Mouse (Mus musculus) limb, embryonic 13.5 days (tissue): ENCODE results near the gene Unc5cl. TPM values are rescaled to one million over a fixed set of nuclear protein-coding genes. Genes with fewer than 3 reads are reported as not detected.

Experiments used
- ATAC-seq: fragments of 200-750 bp; cut with Nextera tagmentation; 2 replicates; pipeline ENCODE4 v1.8.0; 2017; ENCODE audit warnings: low read depth, moderate number of reproducible peaks, moderate TSS enrichment; ENCODE audit not compliant: low FRiP score
- H3K27ac ChIP-seq: fragments of 300-500 bp; sonication (generic); 2 replicates; pipeline ENCODE4 v1.5.1; 2015; ENCODE audit warnings: inconsistent platforms, mild to moderate bottlenecking, moderate library complexity
- H3K27me3 ChIP-seq: fragments of 300-500 bp; sonication (generic); 2 replicates; pipeline ENCODE4 v1.6.1; 2015; ENCODE audit warnings: mild to moderate bottlenecking, inconsistent platforms
- H3K36me3 ChIP-seq: fragments of 300-500 bp; sonication (generic); 2 replicates; pipeline ENCODE4 v1.6.1; 2015; ENCODE audit warnings: inconsistent platforms, mild to moderate bottlenecking, moderate library complexity
- H3K4me1 ChIP-seq: fragments of 300-500 bp; sonication (generic); 2 replicates; pipeline ENCODE4 v1.6.1; 2015; ENCODE audit warnings: inconsistent platforms
- H3K4me2 ChIP-seq: fragments of 300-500 bp; sonication (generic); replicated peaks from 2 replicates; pipeline ENCODE4 v1.6.1; 2015; ENCODE audit warnings: inconsistent platforms, mild to moderate bottlenecking, moderate library complexity
- H3K4me3 ChIP-seq: fragments of 300-500 bp; sonication (generic); 2 replicates; pipeline ENCODE4 v1.5.1; 2015; ENCODE audit warnings: moderate library complexity, mild to moderate bottlenecking, inconsistent platforms
- H3K9ac ChIP-seq: fragments of 300-500 bp; sonication (generic); 2 replicates; pipeline ENCODE4 v1.6.1; 2015; ENCODE audit warnings: mild to moderate bottlenecking, inconsistent platforms
- H3K9me3 ChIP-seq: fragments of 300-500 bp; sonication (generic); 2 replicates; pipeline ENCODE4 v1.6.1; 2016; ENCODE audit warnings: inconsistent platforms
- WGBS: fragments of 180-500 bp; shearing (Covaris S2); methylation state at CpG from one replicate; pipeline ENCODE4 v1.1.7; 2015; 5-methylcytosine and 5-hydroxymethylcytosine counted together
- polyA plus RNA-seq: library from polyadenylated mRNA; unstranded; fragments of >200 nt; fragmentation: Nextera tagmentation; extraction: Ambion mirVana; gene quantifications from 2 replicates; pipeline ENCODE4 v1.2.1, GENCODE M21; 2015

Unc5cl gene
- polyA plus RNA-seq, 1 experiment from 2014 or later = 0.31 TPM

GRCm38 (mm10) chr17:48551788-48552531 lies 97.3 kb downstream of the Unc5cl start:
- WGBS = 77% methylated on average over 4 of the region's 4 CpGs
- ATAC-seq = no peak
- Histone ChIP-seq H3K9me3 (no peaks in the 10 kb centered on the region; the same call in 1 of the 2 replicates), H3K4me1 (no peaks in the 10 kb centered on the region), H3K4me3 (no peak overlapping the region), H3K9ac (no peak overlapping the region), H3K27ac (no peak overlapping the region), H3K36me3 (no peaks in the 10 kb centered on the region), H3K27me3 (peaks cover 4% of the 10 kb centered on the region), H3K4me2 (no peak overlapping the region)

GRCm38 (mm10) chr17:48552532-48552915 lies 97.8 kb downstream of the Unc5cl start:
- no peaks in the 10 kb centered on the region for H3K36me3 ChIP-seq
- no peaks in the 10 kb centered on the region; the same call in 1 of the 2 replicates for H3K9me3 ChIP-seq
- no peak overlapping the region for H3K9ac ChIP-seq
- no peak overlapping the region for H3K4me2 ChIP-seq
- no peaks in the 10 kb centered on the region for H3K4me1 ChIP-seq
- H3K4me3 ChIP-seq = no peak overlapping the region
- 94% methylated on average over 3 of the region's 3 CpGs for WGBS
- no peak overlapping the region for H3K27ac ChIP-seq
- H3K27me3 ChIP-seq = peaks cover 4% of the 10 kb centered on the region
- ATAC-seq = no peak

GRCm38 (mm10) chr17:48556223-48556962 lies 101.7 kb downstream of the Unc5cl start:
- Histone ChIP-seq H3K36me3 (no peaks in the 10 kb centered on the region), H3K4me1 (no peaks in the 10 kb centered on the region), H3K9me3 (no peaks in the 10 kb centered on the region), H3K27me3 (peaks cover 4% of the 10 kb centered on the region), H3K4me2 (no peak overlapping the region), H3K4me3 (no peak overlapping the region), H3K27ac (no peak overlapping the region), H3K9ac (no peak overlapping the region)
- 28% methylated on average over 9 of the region's 9 CpGs for WGBS
- ATAC-seq = no peak

GRCm38 (mm10) chr17:48557823-48558715 lies 103.4 kb downstream of the Unc5cl start:
- Histone ChIP-seq H3K4me1 (no peaks in the 10 kb centered on the region), H3K4me2 (no peak overlapping the region), H3K36me3 (no peaks in the 10 kb centered on the region), H3K9ac (no peak overlapping the region), H3K4me3 (no peak overlapping the region), H3K9me3 (no peaks in the 10 kb centered on the region), H3K27ac (no peak overlapping the region), H3K27me3 (peaks cover 4% of the 10 kb centered on the region)
- ATAC-seq = no peak
- WGBS = 86% methylated on average over 7 of the region's 7 CpGs

DNA sequence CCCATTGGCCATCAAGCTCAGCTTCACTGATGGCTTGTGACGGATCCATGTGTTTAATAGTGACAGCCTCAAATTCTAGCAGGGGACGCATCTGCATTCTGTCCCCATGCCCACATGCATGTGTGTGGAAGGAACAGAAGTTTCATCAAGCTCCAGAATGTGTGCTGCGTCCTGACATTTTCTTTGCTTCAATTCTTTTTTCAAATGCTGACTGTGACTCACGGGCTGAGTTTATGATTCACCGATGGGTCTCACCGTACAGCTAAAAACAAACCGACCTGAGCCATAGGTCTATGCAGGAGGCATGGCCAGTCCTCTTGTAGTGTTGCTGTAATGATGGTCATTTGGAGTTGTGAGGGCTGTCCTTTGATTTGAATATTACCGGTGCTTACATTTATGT lies 110.2 kb downstream of the Unc5cl start:
- no peaks in the 10 kb centered on the region for H3K4me1 ChIP-seq
- H3K9me3 ChIP-seq = no peaks in the 10 kb centered on the region
- no peak overlapping the region for H3K9ac ChIP-seq
- WGBS = 92% methylated on average over 8 of the region's 8 CpGs
- H3K4me2 ChIP-seq = no peak overlapping the region
- H3K27me3 ChIP-seq = no peaks in the 10 kb centered on the region
- no peak for ATAC-seq
- no peak overlapping the region for H3K27ac ChIP-seq
- H3K4me3 ChIP-seq = no peak overlapping the region
- H3K36me3 ChIP-seq = no peaks in the 10 kb centered on the region

DNA sequence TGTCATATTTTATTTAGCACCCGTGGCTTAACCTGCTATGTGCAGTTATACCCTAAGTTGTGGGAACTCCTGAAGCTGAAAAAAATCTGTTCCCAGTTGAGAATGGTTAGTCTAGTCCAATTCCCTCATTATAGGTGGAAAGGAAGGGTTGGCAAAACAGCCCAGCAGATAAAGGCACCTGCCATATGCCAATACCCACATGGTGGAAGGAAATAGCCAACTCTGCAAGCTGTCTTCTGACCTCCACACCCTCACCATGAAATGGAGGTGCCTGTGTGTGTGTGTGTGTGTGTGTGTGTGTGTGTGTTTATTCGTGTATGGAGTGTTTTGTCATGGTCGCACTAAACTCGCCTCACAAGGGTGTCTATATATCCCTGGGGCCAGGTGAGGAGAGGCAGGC lies 115.0 kb downstream of the Unc5cl start:
- H3K4me1 ChIP-seq = no peaks in the 10 kb centered on the region
- no peak overlapping the region for H3K4me2 ChIP-seq
- H3K4me3 ChIP-seq = no peak overlapping the region
- no peaks in the 10 kb centered on the region for H3K27me3 ChIP-seq
- H3K36me3 ChIP-seq = no peaks in the 10 kb centered on the region
- H3K9ac ChIP-seq = no peak overlapping the region
- H3K9me3 ChIP-seq = no peaks in the 10 kb centered on the region
- H3K27ac ChIP-seq = no peak overlapping the region
- WGBS = 90% methylated on average over 4 of the region's 4 CpGs
- ATAC-seq = no peak

- H3K4me2 ChIP-seq = no peak overlapping the region
- H3K36me3 ChIP-seq = no peaks in the 10 kb centered on the region
- H3K4me3 ChIP-seq = no peak overlapping the region
- no peak overlapping the region for H3K27ac ChIP-seq
- no peaks in the 10 kb centered on the region for H3K9me3 ChIP-seq
- H3K27me3 ChIP-seq = no peaks in the 10 kb centered on the region
- peaks cover 8% of the 10 kb centered on the region; the same call in 1 of the 2 replicates for H3K4me1 ChIP-seq
- no peak overlapping the region for H3K9ac ChIP-seq
- no peak for ATAC-seq
- WGBS = 89% methylated on average over 5 of the region's 5 CpGs
Measured at GRCm38 (mm10) chr17:48581153-48581552, 126.5 kb downstream of the Unc5cl start.

- Histone ChIP-seq H3K4me1 (peaks cover 8% of the 10 kb centered on the region; the same call in 1 of the 2 replicates), H3K9me3 (no peaks in the 10 kb centered on the region), H3K27me3 (no peaks in the 10 kb centered on the region), H3K4me3 (peak overlapping the region; percentile 8; the same call in 1 of the 2 replicates), H3K4me2 (peak overlapping the region; percentile 41), H3K9ac (0 out of 2 replicates have a peak overlapping the region, but pooled peaks have one; percentile 35), H3K27ac (no peak overlapping the region), H3K36me3 (no peaks in the 10 kb centered on the region)
- 48% methylated on average over 14 of the region's 14 CpGs for WGBS
- ATAC-seq = no peak
Measured at GRCm38 (mm10) chr17:48582486-48582990, 127.8 kb downstream of the Unc5cl start.

DNA sequence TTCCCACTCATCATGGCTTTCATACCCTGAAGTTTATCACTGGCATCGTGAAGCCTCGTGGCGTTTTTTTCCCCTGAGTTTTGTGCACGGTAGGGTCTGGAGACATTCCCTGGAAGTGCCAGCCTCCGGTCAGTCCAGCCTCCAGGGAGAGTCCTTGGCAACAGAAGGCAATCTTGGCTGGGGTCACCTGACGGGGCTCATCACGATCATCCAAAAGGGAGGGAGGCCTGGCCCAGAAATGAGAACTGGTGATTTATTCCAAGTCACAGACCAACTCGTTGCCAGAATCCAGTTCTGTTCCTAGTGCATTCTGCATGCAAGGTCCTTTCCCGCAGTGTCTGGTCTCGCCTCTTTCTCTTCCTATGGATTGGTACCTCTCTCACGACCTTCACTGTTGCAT lies 128.7 kb downstream of the Unc5cl start:
- ATAC-seq = no peak
- no peak overlapping the region for H3K4me3 ChIP-seq
- no peaks in the 10 kb centered on the region for H3K9me3 ChIP-seq
- no peak overlapping the region for H3K9ac ChIP-seq
- WGBS = 81% methylated on average over 11 of the region's 11 CpGs
- H3K4me2 ChIP-seq = no peak overlapping the region
- H3K4me1 ChIP-seq = peaks cover 8% of the 10 kb centered on the region; the same call in 1 of the 2 replicates
- H3K27me3 ChIP-seq = no peaks in the 10 kb centered on the region
- H3K36me3 ChIP-seq = no peaks in the 10 kb centered on the region
- H3K27ac ChIP-seq = no peak overlapping the region

GRCm38 (mm10) chr17:48585902-48586359 lies 131.2 kb downstream of the Unc5cl start:
- WGBS = 5% methylated on average over 14 of the region's 14 CpGs
- peak; percentile 92 for ATAC-seq
- peak overlapping the region; percentile 66 for H3K27ac ChIP-seq

GRCm38 (mm10) chr17:48588674-48589073 lies 134.0 kb downstream of the Unc5cl start:
- H3K4me1 ChIP-seq = peaks cover 4% of the 10 kb centered on the region; the same call in 1 of the 2 replicates
- WGBS = 53% methylated on average over 3 of the region's 3 CpGs
- H3K36me3 ChIP-seq = no peaks in the 10 kb centered on the region
- no peak overlapping the region for H3K4me2 ChIP-seq
- no peak for ATAC-seq
- H3K9me3 ChIP-seq = 0 out of 2 replicates have a peak, but pooled peaks cover 5% of the 10 kb centered on the region
- no peak overlapping the region for H3K27ac ChIP-seq
- H3K4me3 ChIP-seq = no peak overlapping the region
- no peak overlapping the region for H3K9ac ChIP-seq
- H3K27me3 ChIP-seq = no peaks in the 10 kb centered on the region

More at GRCm38 (mm10) chr17:48585902-48586359, 131.2 kb downstream of the Unc5cl start:
- Histone ChIP-seq H3K4me1 (peaks cover 8% of the 10 kb centered on the region; the same call in 1 of the 2 replicates), H3K4me3 (peak overlapping the region; percentile 37), H3K36me3 (no peaks in the 10 kb centered on the region), H3K4me2 (peak overlapping the region; percentile 62), H3K9ac (peak overlapping the region; percentile 48; the same call in 1 of the 2 replicates), H3K27me3 (no peaks in the 10 kb centered on the region), H3K9me3 (no peaks in the 10 kb centered on the region)
